Mouse (Mus musculus): ENCODE results near the gene Irf7. TPM values are rescaled to one million over a fixed set of nuclear protein-coding genes. Genes with fewer than 3 reads are reported as not detected.

Gene Irf7
- total and polyA plus RNA-seq, 3 experiments: 7.7 to 26.2 (median 10.5) TPM

- H3K36me3 ChIP-seq (replicated peaks in 1 of 2; ENCODE audit: control insufficient read depth in 1 of 2, insufficient read depth in 1 of 2, low read length in 1 of 2): peaks cover 0 to 28% of the 10 kb centered on the region in 2 experiments
- dilution Hi-C loops (cut with MboI; ENCODE audit: extremely low pct_ligation_motif_present, extremely low pct_unique_long_range_greater_than_20kb, low sequenced_read_pairs): no loop called here
- DNase-seq (ENCODE audit: extremely low read depth): no peak
- H3K9me3 ChIP-seq (replicated peaks; ENCODE audit: low read length): no peaks in the 10 kb centered on the region
- H3K27ac ChIP-seq (ENCODE audit: insufficient read depth, low read depth): no peak overlapping the region
- H3K9ac ChIP-seq (ENCODE audit: insufficient read depth, low read depth): no peak overlapping the region
- TF ChIP-seq ETS1 (conservative IDR thresholded peaks at IDR 0.05; ENCODE audit: low read depth, low read length) (no peak), PAX5 (IDR thresholded peaks at IDR 0.05; ENCODE audit: low read length) (no peak)
- H3K4me3 ChIP-seq (replicated peaks in 1 of 3; ENCODE audit: low read depth in 2 of 3, low read length in 2 of 3, poor library complexity in 1 of 3): no peak overlapping the region
- H3K79me2 ChIP-seq (replicated peaks; ENCODE audit: control insufficient read depth, extremely low read depth, insufficient read depth, poor library complexity, severe bottlenecking): no peaks in the 10 kb centered on the region
- H3K27me3 ChIP-seq (replicated peaks): peaks cover 15% of the 10 kb centered on the region
- in situ Hi-C loops (cut with MboI; ENCODE audit: low pct_ligation_motif_present, low pct_unique_long_range_greater_than_20kb, low sequenced_read_pairs): no loop called here
- peaks cover 18 to 52% of the 10 kb centered on the region in 2 experiments for H3K4me1 ChIP-seq (ENCODE audit: control insufficient read depth in 1 of 2, insufficient read depth in 2 of 2)
- H3K4me2 ChIP-seq (ENCODE audit: insufficient read depth, low read depth, poor library complexity, severe bottlenecking): no peak overlapping the region
Measured at GRCm38 (mm10) chr7:141217343-141218013, 48.8 kb downstream of the Irf7 start.

- in situ Hi-C loops (cut with MboI; ENCODE audit: low pct_ligation_motif_present, low pct_unique_long_range_greater_than_20kb, low sequenced_read_pairs) (no loop called here), dilution Hi-C loops (cut with MboI; ENCODE audit: extremely low pct_ligation_motif_present, extremely low pct_unique_long_range_greater_than_20kb, low sequenced_read_pairs) (no loop called here)
- peaks cover 14 to 46% of the 10 kb centered on the region in 2 experiments for H3K4me1 ChIP-seq (ENCODE audit: control insufficient read depth in 1 of 2, insufficient read depth in 2 of 2)
- peaks cover 0 to 28% of the 10 kb centered on the region in 2 experiments for H3K36me3 ChIP-seq (replicated peaks in 1 of 2; ENCODE audit: control insufficient read depth in 1 of 2, insufficient read depth in 1 of 2, low read length in 1 of 2)
- no peak overlapping the region for H3K4me2 ChIP-seq (ENCODE audit: insufficient read depth, low read depth, poor library complexity, severe bottlenecking)
- H3K27ac ChIP-seq (ENCODE audit: insufficient read depth, low read depth): no peak overlapping the region
- H3K79me2 ChIP-seq (replicated peaks; ENCODE audit: control insufficient read depth, extremely low read depth, insufficient read depth, poor library complexity, severe bottlenecking): no peaks in the 10 kb centered on the region
- H3K27me3 ChIP-seq (replicated peaks): peaks cover 20% of the 10 kb centered on the region
- DNase-seq (ENCODE audit: extremely low read depth): no peak
- H3K4me3 ChIP-seq (replicated peaks in 1 of 3; ENCODE audit: low read depth in 2 of 3, low read length in 2 of 3, poor library complexity in 1 of 3): peak overlapping the region in 1 of 3 experiments; percentile 10
- H3K9ac ChIP-seq (ENCODE audit: insufficient read depth, low read depth): no peak overlapping the region
- H3K9me3 ChIP-seq (replicated peaks; ENCODE audit: low read length): no peaks in the 10 kb centered on the region
- no peak for TF ChIP-seq MEF2A (IDR thresholded peaks at IDR 0.05; ENCODE audit: borderline replicate concordance, low read depth, low read length)
Measured at GRCm38 (mm10) chr7:141216894-141217293, 49.4 kb downstream of the Irf7 start.

GRCm38 (mm10) chr7:141215880-141216733 lies 50.2 kb downstream of the Irf7 start:
- peaks cover 0 to 28% of the 10 kb centered on the region in 2 experiments for H3K36me3 ChIP-seq (replicated peaks in 1 of 2; ENCODE audit: control insufficient read depth in 1 of 2, insufficient read depth in 1 of 2, low read length in 1 of 2)
- dilution Hi-C loops (cut with MboI; ENCODE audit: extremely low pct_ligation_motif_present, extremely low pct_unique_long_range_greater_than_20kb, low sequenced_read_pairs) (no loop called here), in situ Hi-C loops (cut with MboI; ENCODE audit: low pct_ligation_motif_present, low pct_unique_long_range_greater_than_20kb, low sequenced_read_pairs) (no loop called here)
- H3K9me3 ChIP-seq (replicated peaks; ENCODE audit: low read length): no peaks in the 10 kb centered on the region
- H3K4me1 ChIP-seq (ENCODE audit: control insufficient read depth in 1 of 2, insufficient read depth in 2 of 2): peaks cover 11 to 38% of the 10 kb centered on the region in 2 experiments
- no peak for TF ChIP-seq NELFE (IDR thresholded peaks at IDR 0.05; ENCODE audit: low read depth, low read length)
- TF ChIP-seq POLR2A (IDR thresholded peaks at IDR 0.05; ENCODE audit: low read depth, low read length): peak; percentile 63; the same call in 1 of the 2 replicates
- TF ChIP-seq GABPA (IDR thresholded peaks at IDR 0.05; ENCODE audit: insufficient replicate concordance, low read depth, low read length): no peak
- TF ChIP-seq MAZ (IDR thresholded peaks at IDR 0.05; ENCODE audit: low read depth, low read length): no peak; the same call in 1 of the 2 replicates
- no peak; the same call in 1 of the 2 replicates for TF ChIP-seq ELF1 (IDR thresholded peaks at IDR 0.05; ENCODE audit: low read depth, low read length)
- TF ChIP-seq NRF1 (IDR thresholded peaks at IDR 0.05; ENCODE audit: low read depth, low read length): no peak
- no peak for TF ChIP-seq TBP (conservative IDR thresholded peaks at IDR 0.05; ENCODE audit: low read depth, low read length)
- TF ChIP-seq USF2 (conservative IDR thresholded peaks at IDR 0.05; ENCODE audit: low read depth, low read length): no peak
- no peak for TF ChIP-seq ETS1 (conservative IDR thresholded peaks at IDR 0.05; ENCODE audit: low read depth, low read length)
- TF ChIP-seq MXI1 (IDR thresholded peaks at IDR 0.05; ENCODE audit: low read depth, low read length): no peak
- TF ChIP-seq ZKSCAN1 (IDR thresholded peaks at IDR 0.05; ENCODE audit: borderline replicate concordance, low read depth, low read length): no peak
- TF ChIP-seq E2F4 (IDR thresholded peaks at IDR 0.05; ENCODE audit: insufficient replicate concordance, low read depth, low read length): no peak
- TF ChIP-seq POLR2AphosphoS2 (IDR thresholded peaks at IDR 0.05; ENCODE audit: low read depth, low read length): no peak
- TF ChIP-seq USF1 (IDR thresholded peaks at IDR 0.05; ENCODE audit: low read depth, low read length): no peak
- no peak for TF ChIP-seq SMC3 (IDR thresholded peaks at IDR 0.05; ENCODE audit: low read depth, low read length)
- no peak; the same call in 1 of the 2 replicates for TF ChIP-seq ZMIZ1 (IDR thresholded peaks at IDR 0.05; ENCODE audit: low read depth, low read length)
- TF ChIP-seq SIN3A (IDR thresholded peaks at IDR 0.05; ENCODE audit: low read length): peak; percentile 66; the same call in 1 of the 2 replicates
- no peak for TF ChIP-seq ZC3H11A (IDR thresholded peaks at IDR 0.05; ENCODE audit: low read depth, low read length)
- TF ChIP-seq MEF2A (IDR thresholded peaks at IDR 0.05; ENCODE audit: borderline replicate concordance, low read depth, low read length): 0 out of 2 replicates have a peak, but pooled peaks have one; percentile 7
- TF ChIP-seq MYC (IDR thresholded peaks at IDR 0.05; ENCODE audit: low read depth, low read length): no peak
- peak; percentile 78 for DNase-seq (ENCODE audit: extremely low read depth)
- no peaks in the 10 kb centered on the region for H3K79me2 ChIP-seq (replicated peaks; ENCODE audit: control insufficient read depth, extremely low read depth, insufficient read depth, poor library complexity, severe bottlenecking)
- peaks cover 28% of the 10 kb centered on the region for H3K27me3 ChIP-seq (replicated peaks)
- peak overlapping the region; percentile 49 for H3K9ac ChIP-seq (ENCODE audit: insufficient read depth, low read depth)
- H3K4me2 ChIP-seq (ENCODE audit: insufficient read depth, low read depth, poor library complexity, severe bottlenecking): peak overlapping the region; percentile 53
- no peak overlapping the region; the same call in 1 of the 2 replicates for H3K27ac ChIP-seq (ENCODE audit: insufficient read depth, low read depth)
- H3K4me3 ChIP-seq (replicated peaks in 1 of 3; ENCODE audit: low read depth in 2 of 3, low read length in 2 of 3, poor library complexity in 1 of 3): peak overlapping the region; percentile 50 to 74 (median 65)
